Mouse (Mus musculus): Measurements from ENCODE around the gene Tssk1.
A peak's percentile ranks its signal among the peaks of the same experiment; 100 is the strongest.

The Tssk1 gene

GRCm38 (mm10) chr16:17893923-17894322, at the start of gene Tssk1:
Gene Tssk1 (plus strand): TSS chr16:17894223.
- no peak for DNase-seq (ENCODE audit: extremely low read depth, low read depth)

DNA sequence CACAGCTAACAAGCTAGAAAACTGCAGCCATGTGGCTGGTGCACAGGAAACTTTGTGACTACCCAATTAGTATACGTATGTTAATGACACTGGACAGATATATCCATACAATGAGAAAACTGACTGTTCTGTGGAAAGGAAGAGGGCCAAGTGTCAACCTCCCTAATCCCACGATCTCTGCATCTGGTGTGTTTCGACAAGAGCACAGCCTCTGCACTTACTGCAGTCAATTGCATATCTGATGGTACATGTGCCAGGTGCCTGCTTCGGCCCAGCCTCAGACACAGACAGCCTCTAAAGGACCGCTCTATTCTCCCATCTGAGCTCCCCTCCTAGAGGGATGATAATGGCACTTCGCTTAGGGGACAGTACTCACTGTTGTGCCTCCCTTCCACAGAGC, 45.6 kb upstream of the Tssk1 start:
- no peak for DNase-seq (ENCODE audit: extremely low read depth, low read depth)

GRCm38 (mm10) chr16:17848928-17849327, 45.1 kb upstream of the Tssk1 start:
- DNase-seq (ENCODE audit: extremely low read depth, low read depth): peak; percentile 23

DNA sequence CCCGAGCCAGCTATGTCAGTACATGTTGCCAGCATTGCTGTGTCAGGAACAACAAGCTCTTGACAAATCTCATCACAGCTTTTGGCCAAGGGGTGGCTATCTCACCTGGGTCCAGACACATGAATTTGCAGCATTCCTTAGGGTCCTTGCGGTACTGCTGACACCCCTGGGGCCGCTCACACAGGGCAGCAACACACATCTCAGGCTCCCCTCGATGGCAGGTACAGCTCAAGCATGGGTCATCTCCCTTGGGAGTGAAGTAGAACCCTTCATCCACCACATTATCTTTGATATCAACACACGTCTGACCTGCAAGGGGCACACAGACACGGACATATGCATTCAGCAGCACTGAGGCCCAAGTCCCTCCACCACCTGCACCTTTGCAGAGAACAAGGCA, 44.5 kb upstream of the Tssk1 start:
- no peak for DNase-seq (ENCODE audit: extremely low read depth, low read depth)

- no peak for DNase-seq (ENCODE audit: extremely low read depth, low read depth)
These were observed 42.7 kb upstream of the Tssk1 start for GRCm38 (mm10) chr16:17851331-17851730.

- DNase-seq (ENCODE audit: extremely low read depth, low read depth): no peak
These were observed 42.2 kb upstream of the Tssk1 start for GRCm38 (mm10) chr16:17851860-17852259.

- no peak for DNase-seq (ENCODE audit: extremely low read depth, low read depth)
These were observed 40.8 kb upstream of the Tssk1 start for GRCm38 (mm10) chr16:17853263-17853662.

DNA sequence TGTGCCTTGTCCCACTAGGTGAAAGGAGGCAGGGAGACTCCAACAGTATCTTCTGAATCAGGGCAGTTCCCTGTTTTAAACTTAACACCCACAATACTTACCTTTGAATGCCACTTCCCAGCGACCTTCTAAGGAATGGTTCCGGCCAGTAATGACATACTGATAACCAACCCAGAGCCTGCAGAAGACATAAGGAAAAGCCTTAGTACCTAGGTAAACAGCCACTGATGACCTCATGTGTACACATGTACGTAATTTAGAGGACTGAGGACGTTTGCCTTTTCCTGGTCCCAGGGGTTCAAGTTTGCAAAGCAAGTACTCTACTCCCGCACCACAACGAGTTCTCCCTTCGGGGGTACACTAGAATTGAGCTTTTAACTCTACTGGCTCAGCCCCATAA, 36.9 kb upstream of the Tssk1 start:
- DNase-seq (ENCODE audit: extremely low read depth, low read depth): no peak

GRCm38 (mm10) chr16:17858592-17858991, 35.4 kb upstream of the Tssk1 start:
- no peak for DNase-seq (ENCODE audit: extremely low read depth, low read depth)

GRCm38 (mm10) chr16:17865293-17865692, 28.7 kb upstream of the Tssk1 start:
- DNase-seq (ENCODE audit: extremely low read depth, low read depth): no peak

DNA sequence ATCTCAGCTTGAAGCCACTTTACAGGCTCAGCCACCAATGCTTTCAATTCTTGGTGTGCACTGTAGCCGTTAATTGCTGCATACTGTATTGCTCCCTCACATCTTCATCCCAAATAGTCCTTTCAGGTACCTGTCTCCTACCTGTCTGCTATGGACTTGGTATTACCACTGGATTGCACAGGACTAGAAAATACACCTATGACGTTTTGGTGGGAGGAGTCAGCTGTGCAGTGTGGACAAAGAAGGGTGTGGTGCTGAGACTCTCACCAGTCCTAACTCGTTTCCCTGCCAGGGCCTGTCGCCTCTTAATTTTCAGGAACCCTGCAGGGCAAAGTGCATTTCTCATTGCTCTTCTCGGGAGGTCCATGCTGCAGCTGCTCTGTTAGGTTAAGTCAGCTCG, 28.3 kb upstream of the Tssk1 start:
- no peak for DNase-seq (ENCODE audit: extremely low read depth, low read depth)

- DNase-seq (ENCODE audit: extremely low read depth, low read depth): peak; percentile 66
These were observed 22.8 kb upstream of the Tssk1 start for GRCm38 (mm10) chr16:17871248-17871647.

DNA sequence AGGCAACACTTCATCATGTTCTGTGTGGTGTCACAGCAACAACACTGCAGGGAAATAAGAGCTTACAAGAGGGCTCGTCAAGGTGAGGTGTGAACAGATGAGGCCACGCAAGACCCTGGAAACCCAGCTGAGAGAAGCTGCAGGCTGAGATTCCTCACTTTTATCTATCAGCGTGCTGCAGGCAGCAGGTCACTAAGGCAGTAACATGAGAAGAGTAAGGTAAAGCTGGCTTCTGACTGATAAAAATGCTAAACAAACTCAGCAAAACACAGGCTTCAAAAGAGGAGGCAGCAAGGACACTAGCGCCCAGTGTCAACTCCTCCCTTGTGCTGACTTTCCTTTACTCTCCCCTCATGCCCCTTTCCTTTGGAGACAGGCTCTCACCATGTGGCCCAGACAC, 21.0 kb upstream of the Tssk1 start:
- no peak for DNase-seq (ENCODE audit: extremely low read depth, low read depth)

- no peak for DNase-seq (ENCODE audit: extremely low read depth, low read depth)
These were observed 18.8 kb upstream of the Tssk1 start for GRCm38 (mm10) chr16:17875174-17875573.

GRCm38 (mm10) chr16:17876096-17876495, 17.9 kb upstream of the Tssk1 start:
- DNase-seq (ENCODE audit: extremely low read depth, low read depth): no peak

DNA sequence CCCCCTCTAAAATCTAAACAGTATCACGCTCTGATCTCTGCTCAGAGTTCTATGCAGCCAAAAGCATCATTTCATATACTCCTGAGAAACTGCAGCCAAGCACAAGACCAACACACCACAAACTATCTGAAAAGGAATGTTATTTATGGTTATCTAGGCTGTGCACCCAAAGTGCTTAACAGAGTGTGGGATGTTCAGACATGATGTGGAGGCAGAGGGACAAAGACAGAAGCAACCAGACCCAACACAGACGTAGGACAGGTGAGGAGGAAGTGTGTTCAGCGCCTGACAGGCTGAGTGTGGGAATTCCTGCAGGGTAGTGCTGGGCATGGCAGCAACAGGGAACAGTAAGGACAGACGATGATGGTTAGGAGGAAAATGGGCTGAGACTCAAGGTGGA, 14.5 kb upstream of the Tssk1 start:
- DNase-seq (ENCODE audit: extremely low read depth, low read depth): no peak

GRCm38 (mm10) chr16:17882196-17882595, 11.8 kb upstream of the Tssk1 start:
- no peak for DNase-seq (ENCODE audit: extremely low read depth, low read depth)

DNA sequence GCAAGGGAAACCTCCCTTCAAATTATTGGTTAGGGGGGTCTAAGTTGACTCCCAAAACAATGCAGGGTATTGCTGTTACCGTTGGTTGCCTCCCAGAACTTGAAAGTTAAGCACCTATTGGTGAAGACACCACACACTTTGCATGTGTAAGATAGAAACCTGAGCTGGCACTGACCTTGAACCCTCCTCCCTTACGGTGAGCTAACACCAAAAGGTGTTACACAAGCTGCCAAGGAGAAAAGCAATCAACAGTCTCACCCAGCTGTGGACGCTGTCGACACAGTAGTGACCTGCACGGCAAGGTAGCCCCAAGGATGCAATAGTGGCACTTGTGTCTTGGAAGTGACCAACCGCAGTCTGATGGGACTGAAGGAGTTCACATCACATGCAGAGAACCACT, 9.9 kb upstream of the Tssk1 start:
- no peak for DNase-seq (ENCODE audit: extremely low read depth, low read depth)

DNA sequence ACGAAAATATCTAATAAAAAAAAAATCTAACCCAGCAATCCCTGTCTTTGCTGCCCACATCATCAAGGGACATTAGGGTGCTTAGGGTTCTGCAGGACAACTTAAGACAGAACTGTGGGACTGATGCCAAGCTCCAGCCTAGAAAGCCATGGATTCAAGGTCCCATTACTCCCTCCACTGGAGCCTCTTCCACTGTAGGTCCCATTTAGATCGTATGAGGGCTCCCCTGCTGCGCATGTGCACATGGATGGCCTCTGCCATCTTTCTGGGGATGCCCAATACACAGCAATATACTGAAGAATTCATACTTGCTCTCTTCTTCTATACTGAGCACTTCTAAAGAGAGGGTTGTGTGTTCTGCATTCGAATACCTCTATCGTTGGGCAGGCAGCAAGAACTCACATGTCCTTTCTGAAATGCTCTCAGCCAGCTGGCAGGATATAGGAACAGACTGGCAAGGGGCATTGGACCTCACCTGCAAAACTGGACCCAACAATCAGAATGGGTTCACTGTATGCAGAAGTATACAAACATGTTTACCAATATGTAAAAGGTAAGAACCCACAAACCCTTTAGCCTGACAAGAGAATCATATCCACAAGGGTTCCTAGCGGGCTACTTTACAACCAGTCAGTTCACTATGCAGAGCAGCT, 4.2 kb upstream of the Tssk1 start:
- DNase-seq (ENCODE audit: extremely low read depth, low read depth): no peak

- no peak for DNase-seq (ENCODE audit: extremely low read depth, low read depth)
These were observed 3.7 kb upstream of the Tssk1 start for GRCm38 (mm10) chr16:17890342-17890727.

DNA sequence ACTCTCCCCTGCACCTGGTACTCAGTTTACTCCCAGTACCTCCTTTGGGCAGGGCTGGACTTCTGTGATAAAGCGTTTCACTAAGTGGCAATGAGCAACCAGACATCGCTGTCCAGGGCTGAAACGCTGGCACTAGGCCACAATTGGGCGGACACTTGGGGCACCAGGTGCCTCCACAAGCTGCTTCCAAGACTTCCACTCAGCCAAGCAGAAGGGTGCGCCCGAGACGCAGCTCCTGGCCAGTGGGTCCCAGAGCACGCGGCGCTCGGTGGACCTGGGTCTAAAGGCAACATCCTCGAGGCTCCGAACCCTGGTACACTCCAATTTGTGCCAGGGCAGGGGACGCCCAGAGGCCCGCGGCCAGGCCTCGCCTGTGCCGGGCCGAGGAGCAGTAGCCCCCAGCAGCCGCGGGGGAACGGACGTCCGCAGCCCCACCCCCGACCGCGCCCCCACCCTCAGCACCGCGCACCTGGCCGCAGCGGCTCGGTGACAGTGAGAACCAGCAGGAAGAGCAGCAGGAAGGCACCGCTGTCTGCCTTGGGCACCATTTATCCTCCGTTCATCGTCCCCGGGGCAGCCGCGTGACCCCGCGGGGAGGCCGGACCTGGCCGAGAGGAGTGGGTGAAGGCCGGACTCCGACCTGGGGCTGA, 3.0 kb upstream of the Tssk1 start:
- peak; percentile 23 for DNase-seq (ENCODE audit: extremely low read depth, low read depth)

- DNase-seq (ENCODE audit: extremely low read depth, low read depth): peak; percentile 78
These were observed 2.5 kb upstream of the Tssk1 start, which contains the start of gene Gm20518 for GRCm38 (mm10) chr16:17891567-17891959. Gene Gm20518 (minus strand): TSS chr16:17891671.

DNA sequence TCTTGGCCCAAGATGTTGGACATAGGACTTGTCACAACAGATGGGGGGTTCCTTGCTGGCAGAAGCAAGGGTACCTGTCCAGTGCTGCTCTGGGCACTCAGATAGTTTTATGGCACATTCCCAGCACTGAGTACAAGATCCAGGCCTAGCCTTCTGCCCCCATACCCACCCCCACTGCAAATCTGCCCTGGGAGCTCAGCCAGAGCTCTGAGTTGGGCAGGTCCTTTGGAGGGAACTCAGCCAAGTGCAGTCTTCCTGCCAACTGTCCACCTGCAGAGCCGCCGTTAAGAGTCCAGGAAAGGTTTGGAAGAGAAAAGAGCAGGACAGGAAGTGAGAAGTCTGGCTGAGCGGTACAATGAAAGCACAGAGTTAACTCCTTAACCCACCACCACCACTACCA, 1.4 kb upstream of the Tssk1 start:
- DNase-seq (ENCODE audit: extremely low read depth, low read depth): no peak

Data from MEL-GATA-1-ER (cell line).